Mouse (Mus musculus) hindbrain, embryonic 15.5 days (tissue): ENCODE results near the gene Padi1. TPM values are rescaled to one million over a fixed set of nuclear protein-coding genes. Genes with fewer than 3 reads are reported as not detected.
A peak's percentile ranks its signal among the peaks of the same experiment; 100 is the strongest.

Source experiments
- ATAC-seq: fragments of 200-750 bp; cut with Nextera tagmentation; 2 replicates; pipeline ENCODE4 v1.8.0; 2017; ENCODE audit warnings: low read depth, moderate number of reproducible peaks, moderate TSS enrichment; ENCODE audit not compliant: low FRiP score
- H3K27ac ChIP-seq: fragments of 300-500 bp; sonication (generic); replicated peaks from 2 replicates; pipeline ENCODE4 v1.5.1; 2015; ENCODE audit warnings: mild to moderate bottlenecking, inconsistent platforms
- H3K27me3 ChIP-seq: fragments of 300-500 bp; sonication (generic); 2 replicates; pipeline ENCODE4 v1.6.1; 2015; ENCODE audit warnings: control low read depth, inconsistent platforms
- H3K36me3 ChIP-seq: fragments of 300-500 bp; sonication (generic); 2 replicates; pipeline ENCODE4 v1.6.1; 2015; ENCODE audit warnings: control low read depth, inconsistent platforms
- H3K4me1 ChIP-seq: fragments of 300-500 bp; sonication (generic); replicated peaks from 2 replicates; pipeline ENCODE4 v1.6.1; 2015; ENCODE audit warnings: control low read depth, inconsistent platforms
- H3K4me2 ChIP-seq: fragments of 300-500 bp; sonication (generic); 2 replicates; pipeline ENCODE4 v1.6.1; 2015; ENCODE audit warnings: moderate library complexity, mild to moderate bottlenecking, inconsistent platforms
- H3K4me3 ChIP-seq: fragments of 300-500 bp; sonication (generic); 2 replicates; pipeline ENCODE4 v1.5.1; 2015; ENCODE audit warnings: mild to moderate bottlenecking, inconsistent platforms
- H3K9ac ChIP-seq: fragments of 300-500 bp; sonication (generic); 2 replicates; pipeline ENCODE4 v1.6.1; 2015; ENCODE audit warnings: inconsistent platforms
- H3K9me3 ChIP-seq: fragments of 300-500 bp; sonication (generic); 2 replicates; pipeline ENCODE4 v1.6.1; 2016; ENCODE audit warnings: control low read depth, inconsistent platforms
- WGBS: fragments of 180-500 bp; shearing (Covaris S2); methylation state at CpG from one replicate; pipeline ENCODE4 v1.1.7; 2015; 5-methylcytosine and 5-hydroxymethylcytosine counted together
- polyA plus RNA-seq: library from polyadenylated mRNA; unstranded; fragments of >200 nt; fragmentation: Nextera tagmentation; extraction: Ambion mirVana; gene quantifications from 2 replicates; pipeline ENCODE4 v1.2.1, GENCODE M21; 2015

Gene Padi1
- polyA plus RNA-seq, 1 experiment from 2014 or later = 0.06 TPM

DNA sequence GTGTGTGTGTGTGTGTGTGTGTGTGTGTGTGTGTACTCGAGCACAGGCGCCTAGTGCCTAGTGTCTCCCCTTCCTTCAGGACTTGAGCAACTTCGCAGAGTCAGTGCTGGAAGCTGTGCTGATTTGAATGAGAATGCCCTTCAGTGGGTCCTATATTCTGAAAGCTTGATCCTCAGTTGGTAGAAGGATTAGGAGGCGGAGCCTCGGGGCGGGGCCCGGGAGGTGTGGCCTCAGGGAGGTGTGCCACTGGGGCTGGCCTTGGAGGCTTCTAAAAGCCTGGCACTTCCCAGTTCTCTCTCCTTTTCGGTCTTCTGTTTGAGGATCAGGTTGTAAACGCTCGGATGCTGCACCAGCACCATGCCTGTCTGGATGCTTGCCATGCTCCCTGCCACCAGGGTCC lies 9.9 kb downstream of the Padi1 start:
- Histone ChIP-seq H3K4me2 (0 out of 2 replicates have a peak overlapping the region, but pooled peaks have one; percentile 9), H3K4me3 (no peak overlapping the region), H3K27ac (no peak overlapping the region), H3K9me3 (no peaks in the 10 kb centered on the region), H3K4me1 (peaks cover 22% of the 10 kb centered on the region), H3K9ac (no peak overlapping the region), H3K27me3 (no peaks in the 10 kb centered on the region), H3K36me3 (no peaks in the 10 kb centered on the region)
- ATAC-seq = peak; percentile 67; the same call in 1 of the 2 replicates
- WGBS = 5% methylated on average over 10 of the region's 10 CpGs

DNA sequence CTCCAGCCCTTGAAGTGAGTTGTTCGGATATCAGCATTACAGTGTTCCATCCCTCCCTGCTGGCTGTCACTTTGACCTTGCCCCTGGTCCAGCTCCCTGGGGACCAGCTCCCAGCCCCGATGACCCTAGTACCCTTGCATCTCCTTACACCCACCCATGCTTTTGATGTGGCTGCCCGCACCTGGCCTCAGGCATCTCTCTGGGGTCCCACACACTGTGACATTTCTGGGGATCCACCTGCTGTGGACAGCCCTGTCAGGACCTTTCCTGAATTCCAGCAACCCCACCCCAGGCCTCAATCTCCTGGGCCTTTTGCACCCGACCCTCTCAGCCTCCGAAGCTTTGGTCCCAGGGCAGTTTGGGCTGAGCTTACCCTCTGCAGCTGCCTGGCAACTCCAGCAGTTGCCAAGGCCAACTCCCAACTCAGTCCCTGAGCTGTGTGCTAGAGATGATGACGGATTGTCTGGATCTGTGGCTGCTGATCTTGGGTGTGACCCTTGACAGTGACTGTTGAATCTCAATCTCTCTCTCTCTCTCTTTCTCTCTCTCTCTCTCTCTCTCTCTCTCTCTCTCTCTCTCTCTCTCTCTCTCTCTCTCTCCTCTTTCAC lies 11.1 kb downstream of the Padi1 start:
- ATAC-seq = no peak
- Histone ChIP-seq H3K27me3 (no peaks in the 10 kb centered on the region), H3K4me2 (no peak overlapping the region), H3K4me1 (peaks cover 22% of the 10 kb centered on the region), H3K4me3 (no peak overlapping the region), H3K9ac (no peak overlapping the region), H3K36me3 (no peaks in the 10 kb centered on the region), H3K9me3 (no peaks in the 10 kb centered on the region), H3K27ac (no peak overlapping the region)
- 60% methylated on average over 6 of the region's 6 CpGs for WGBS

DNA sequence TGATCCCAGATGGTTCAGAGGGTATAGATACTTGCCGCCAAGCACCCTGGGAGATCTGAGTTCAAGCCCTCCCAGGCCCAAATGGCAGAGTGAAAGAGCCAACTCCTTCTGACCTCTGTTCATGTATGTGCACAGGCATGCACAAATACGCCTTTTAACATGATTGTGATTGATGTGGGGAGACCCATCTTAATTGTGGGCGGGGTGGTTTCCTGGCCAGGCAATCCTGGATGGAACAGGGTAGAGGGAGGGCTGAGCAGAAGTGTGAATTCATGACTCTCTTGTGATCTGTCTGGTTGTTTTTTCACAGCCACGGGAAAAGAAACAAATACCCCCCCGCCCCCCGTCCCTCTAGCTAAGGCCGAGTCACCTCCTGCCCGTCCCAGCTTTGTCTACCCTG lies 12.8 kb downstream of the Padi1 start:
- H3K9ac ChIP-seq = no peak overlapping the region
- no peaks in the 10 kb centered on the region for H3K9me3 ChIP-seq
- H3K4me2 ChIP-seq = no peak overlapping the region
- no peak for ATAC-seq
- H3K27ac ChIP-seq = no peak overlapping the region
- no peaks in the 10 kb centered on the region for H3K27me3 ChIP-seq
- H3K36me3 ChIP-seq = no peaks in the 10 kb centered on the region
- no peak overlapping the region for H3K4me3 ChIP-seq
- peaks cover 22% of the 10 kb centered on the region for H3K4me1 ChIP-seq
- WGBS = 37% methylated on average over 8 of the region's 8 CpGs

DNA sequence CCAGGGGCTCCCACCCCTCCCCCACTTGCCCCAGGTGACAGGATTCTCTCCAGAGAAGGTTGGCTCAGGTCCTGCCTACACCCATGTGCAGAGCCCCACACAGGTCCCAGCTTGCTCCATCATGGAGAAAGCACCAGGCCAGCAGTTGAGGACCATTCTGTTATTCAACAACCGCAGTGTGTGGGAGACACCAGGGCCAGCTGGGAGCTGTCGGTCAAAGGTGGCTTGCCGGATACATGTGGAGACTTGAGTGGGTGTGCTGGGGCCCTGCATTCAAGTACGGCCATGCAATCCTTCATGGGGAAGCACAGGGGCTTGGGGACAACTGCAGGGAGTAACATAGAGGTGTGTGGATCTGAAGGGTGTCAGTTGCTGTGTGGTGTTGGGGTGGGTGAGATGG lies 13.8 kb downstream of the Padi1 start:
- Histone ChIP-seq H3K4me3 (no peak overlapping the region), H3K4me1 (peaks cover 22% of the 10 kb centered on the region), H3K9me3 (no peaks in the 10 kb centered on the region), H3K27ac (no peak overlapping the region), H3K27me3 (no peaks in the 10 kb centered on the region), H3K9ac (no peak overlapping the region), H3K4me2 (no peak overlapping the region), H3K36me3 (no peaks in the 10 kb centered on the region)
- WGBS = 91% methylated on average over 4 of the region's 4 CpGs
- ATAC-seq = no peak

GRCm38 (mm10) chr4:140827237-140827636 lies 18.3 kb downstream of the Padi1 start:
- Histone ChIP-seq H3K4me1 (no peaks in the 10 kb centered on the region), H3K27ac (no peak overlapping the region), H3K27me3 (no peaks in the 10 kb centered on the region), H3K9ac (no peak overlapping the region), H3K4me2 (no peak overlapping the region), H3K36me3 (no peaks in the 10 kb centered on the region), H3K9me3 (peaks cover 6% of the 10 kb centered on the region; the same call in 1 of the 2 replicates), H3K4me3 (no peak overlapping the region)
- 48% methylated on average over 3 of the region's 3 CpGs for WGBS
- ATAC-seq = no peak

DNA sequence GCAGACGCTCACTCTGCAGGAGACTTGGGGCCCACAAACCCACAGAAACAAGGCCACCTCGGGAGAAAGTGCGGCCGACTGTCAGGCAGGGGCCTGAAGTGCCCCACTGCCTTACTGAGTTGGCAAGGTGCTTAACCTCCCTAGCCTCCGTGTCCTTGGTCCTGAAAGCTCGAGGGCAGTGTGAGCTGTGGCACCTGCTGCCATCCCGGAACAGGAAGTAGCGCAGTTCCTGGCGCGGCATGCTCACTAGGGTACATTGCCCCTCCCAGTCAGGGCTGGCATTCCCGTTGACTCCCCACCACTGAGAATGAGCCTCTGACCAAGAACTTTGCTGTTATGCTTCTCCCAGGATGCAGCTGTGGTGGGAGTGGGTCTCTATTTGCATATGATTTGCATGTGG lies 19.6 kb downstream of the Padi1 start:
- Histone ChIP-seq H3K4me3 (no peak overlapping the region), H3K4me1 (no peaks in the 10 kb centered on the region), H3K4me2 (no peak overlapping the region), H3K27me3 (no peaks in the 10 kb centered on the region), H3K27ac (no peak overlapping the region), H3K36me3 (no peaks in the 10 kb centered on the region), H3K9me3 (peaks cover 6% of the 10 kb centered on the region; the same call in 1 of the 2 replicates), H3K9ac (no peak overlapping the region)
- WGBS = 53% methylated on average over 11 of the region's 11 CpGs
- ATAC-seq = no peak

GRCm38 (mm10) chr4:140821988-140822387 lies 23.6 kb downstream of the Padi1 start:
- H3K36me3 ChIP-seq = no peaks in the 10 kb centered on the region
- H3K4me1 ChIP-seq = no peaks in the 10 kb centered on the region
- H3K27ac ChIP-seq = no peak overlapping the region
- H3K9ac ChIP-seq = no peak overlapping the region
- no peaks in the 10 kb centered on the region for H3K27me3 ChIP-seq
- H3K4me2 ChIP-seq = no peak overlapping the region
- WGBS = 63% methylated on average over 5 of the region's 5 CpGs
- no peak overlapping the region for H3K4me3 ChIP-seq
- ATAC-seq = no peak
- peaks cover 6% of the 10 kb centered on the region; the same call in 1 of the 2 replicates for H3K9me3 ChIP-seq

DNA sequence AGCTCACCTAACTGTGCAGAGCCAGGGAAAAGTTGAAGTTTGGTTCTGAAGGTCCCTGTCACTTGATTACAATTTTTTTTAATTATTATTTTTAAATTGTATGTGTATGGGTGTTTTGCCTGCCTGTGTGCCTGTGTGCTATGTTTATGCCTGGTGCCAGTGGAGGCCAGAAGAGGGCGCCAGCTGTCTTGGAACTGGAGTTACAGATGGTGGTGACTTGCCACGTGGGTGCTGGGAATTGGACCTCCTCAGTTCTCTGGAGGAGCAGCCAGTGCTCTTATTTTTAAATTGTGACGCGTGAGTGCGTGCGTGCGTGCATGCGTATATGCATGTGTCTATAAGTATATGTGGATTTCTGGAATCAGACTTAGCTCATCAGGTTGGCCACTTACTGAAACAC lies 28.2 kb downstream of the Padi1 start:
- H3K27ac ChIP-seq = no peak overlapping the region
- H3K4me3 ChIP-seq = no peak overlapping the region
- peaks cover 8% of the 10 kb centered on the region; the same call in 1 of the 2 replicates for H3K27me3 ChIP-seq
- no peaks in the 10 kb centered on the region for H3K9me3 ChIP-seq
- peaks cover 10% of the 10 kb centered on the region; the same call in 1 of the 2 replicates for H3K4me1 ChIP-seq
- H3K4me2 ChIP-seq = no peak overlapping the region
- no peak overlapping the region for H3K9ac ChIP-seq
- 96% methylated on average over 8 of the region's 8 CpGs for WGBS
- H3K36me3 ChIP-seq = no peaks in the 10 kb centered on the region
- no peak for ATAC-seq

DNA sequence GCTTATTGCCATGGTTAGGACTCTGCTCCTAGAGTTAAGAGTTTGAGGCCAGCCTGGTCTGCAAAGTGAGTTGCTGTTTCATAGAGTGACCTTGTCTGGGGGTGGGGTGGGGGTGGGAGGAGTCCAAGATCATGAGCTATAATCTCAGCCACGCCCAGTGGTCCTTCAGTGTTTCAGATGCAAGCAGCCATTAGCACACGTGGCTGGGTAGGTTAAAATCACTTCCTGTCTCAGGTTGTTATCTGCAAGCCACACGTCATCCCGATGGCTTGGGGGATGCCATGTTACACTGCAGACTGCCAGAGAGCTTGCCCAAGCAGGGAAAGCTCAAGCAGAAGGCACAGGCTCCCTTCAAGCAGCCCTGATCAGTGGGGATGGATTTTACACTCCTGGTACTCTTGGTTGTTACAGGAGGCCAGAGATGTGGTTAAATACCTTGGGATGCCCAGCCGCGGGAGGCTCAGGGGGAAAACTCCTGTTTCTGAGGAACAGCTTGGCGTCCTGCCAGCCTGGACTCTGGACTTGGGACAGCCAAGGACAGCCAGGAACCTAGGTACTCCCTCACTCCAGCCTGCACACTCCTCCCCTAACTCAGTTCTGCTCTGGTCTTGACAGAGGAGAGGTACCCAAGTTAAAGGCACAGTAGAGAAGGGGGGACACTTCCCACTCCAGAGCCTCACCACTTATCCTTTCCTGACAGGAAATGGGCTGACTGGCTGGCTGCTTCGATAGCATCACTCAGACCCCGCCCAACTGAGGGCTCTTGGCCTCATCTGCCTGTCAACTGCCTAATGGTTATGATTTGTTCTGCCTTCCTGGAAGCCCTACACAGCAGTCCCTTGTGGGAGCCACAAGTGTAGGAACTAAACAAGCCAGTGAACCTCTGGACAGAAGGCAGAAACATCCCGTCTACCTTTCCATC lies 29.3 kb downstream of the Padi1 start:
- Histone ChIP-seq H3K4me1 (peaks cover 10% of the 10 kb centered on the region; the same call in 1 of the 2 replicates), H3K9ac (no peak overlapping the region), H3K4me3 (no peak overlapping the region), H3K27me3 (peaks cover 8% of the 10 kb centered on the region; the same call in 1 of the 2 replicates), H3K27ac (no peak overlapping the region), H3K36me3 (no peaks in the 10 kb centered on the region), H3K4me2 (no peak overlapping the region), H3K9me3 (no peaks in the 10 kb centered on the region)
- ATAC-seq = no peak
- 61% methylated on average over 10 of the region's 10 CpGs for WGBS

GRCm38 (mm10) chr4:140815496-140815895 lies 30.1 kb downstream of the Padi1 start:
- H3K9ac ChIP-seq = no peak overlapping the region
- ATAC-seq = no peak
- no peak overlapping the region for H3K27ac ChIP-seq
- peaks cover 8% of the 10 kb centered on the region; the same call in 1 of the 2 replicates for H3K27me3 ChIP-seq
- H3K36me3 ChIP-seq = no peaks in the 10 kb centered on the region
- 86% methylated on average over 5 of the region's 5 CpGs for WGBS
- no peak overlapping the region for H3K4me3 ChIP-seq
- no peak overlapping the region for H3K4me2 ChIP-seq
- H3K9me3 ChIP-seq = no peaks in the 10 kb centered on the region
- H3K4me1 ChIP-seq = peaks cover 10% of the 10 kb centered on the region; the same call in 1 of the 2 replicates

DNA sequence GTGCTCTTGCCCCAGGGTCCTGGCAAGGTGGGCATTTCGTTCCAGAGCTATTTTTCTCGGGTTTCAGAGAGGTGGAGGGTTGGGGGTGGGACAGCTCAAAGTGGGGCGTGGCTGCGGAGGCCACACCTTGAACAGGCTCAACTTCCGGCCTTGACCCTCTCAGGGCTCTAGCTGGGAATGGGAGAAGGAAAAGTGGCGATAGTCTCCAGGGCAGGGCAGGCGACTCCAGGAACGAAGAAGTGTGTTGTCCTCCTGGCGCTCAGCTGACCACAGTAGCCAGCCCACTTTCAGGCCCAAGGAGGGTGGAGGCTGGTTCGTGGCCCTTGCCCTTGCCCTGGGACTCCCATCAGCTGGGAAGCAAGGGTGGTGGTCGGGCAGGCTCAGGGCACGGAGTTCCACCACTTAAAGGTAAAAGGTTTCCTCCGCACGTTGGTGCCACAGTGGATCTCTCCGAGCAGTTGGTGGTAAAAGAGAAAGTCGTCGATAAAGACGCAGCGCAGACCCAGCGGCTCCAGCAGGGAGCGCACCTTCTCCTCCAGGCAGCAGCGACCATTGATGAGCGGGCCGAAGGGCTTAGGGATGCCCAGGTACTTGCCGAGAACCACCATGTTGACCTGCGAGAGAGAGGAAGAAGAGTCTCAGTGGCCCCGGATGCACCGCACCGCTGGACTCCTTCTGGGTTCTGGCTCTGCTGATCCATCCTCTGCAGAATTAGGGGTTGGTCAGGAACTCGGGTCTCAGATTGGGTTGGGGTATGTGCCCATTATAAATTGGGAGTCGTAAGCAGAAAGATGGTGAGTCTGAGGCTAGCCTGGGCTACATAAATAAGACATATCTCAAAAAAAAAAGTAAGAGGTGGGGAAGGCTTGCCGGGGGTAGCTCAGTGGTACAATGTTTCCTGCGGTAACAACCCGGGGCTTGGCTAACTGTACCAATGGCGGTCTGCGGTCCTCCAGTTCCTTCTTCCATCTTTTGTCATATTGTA lies 31.0 kb downstream of the Padi1 start:
- H3K4me2 ChIP-seq = peak overlapping the region; percentile 45
- no peak for ATAC-seq
- peaks cover 10% of the 10 kb centered on the region; the same call in 1 of the 2 replicates for H3K4me1 ChIP-seq
- peaks cover 8% of the 10 kb centered on the region; the same call in 1 of the 2 replicates for H3K27me3 ChIP-seq
- no peaks in the 10 kb centered on the region for H3K9me3 ChIP-seq
- WGBS = 28% methylated on average over 36 of the region's 36 CpGs
- H3K9ac ChIP-seq = no peak overlapping the region
- H3K36me3 ChIP-seq = no peaks in the 10 kb centered on the region
- H3K4me3 ChIP-seq = peak overlapping the region; percentile 3; the same call in 1 of the 2 replicates
- H3K27ac ChIP-seq = no peak overlapping the region
